Mouse (Mus musculus) spleen, postnatal 10 days (tissue): ENCODE measurements at regions not wholly inside any gene's neighbourhood (a gene's known extent, or its start where the extent isn't known, plus 50 kb on each side); places are given as distances from the start of the nearest gene placed in this dataset.

Source experiments
- DNase-seq, 2 experiments: peaks; one replicate each; pipeline ENCODE4 v3.0.0; 2021 to 2022; ENCODE audit warnings: low spot score in 2 of 2

DNA sequence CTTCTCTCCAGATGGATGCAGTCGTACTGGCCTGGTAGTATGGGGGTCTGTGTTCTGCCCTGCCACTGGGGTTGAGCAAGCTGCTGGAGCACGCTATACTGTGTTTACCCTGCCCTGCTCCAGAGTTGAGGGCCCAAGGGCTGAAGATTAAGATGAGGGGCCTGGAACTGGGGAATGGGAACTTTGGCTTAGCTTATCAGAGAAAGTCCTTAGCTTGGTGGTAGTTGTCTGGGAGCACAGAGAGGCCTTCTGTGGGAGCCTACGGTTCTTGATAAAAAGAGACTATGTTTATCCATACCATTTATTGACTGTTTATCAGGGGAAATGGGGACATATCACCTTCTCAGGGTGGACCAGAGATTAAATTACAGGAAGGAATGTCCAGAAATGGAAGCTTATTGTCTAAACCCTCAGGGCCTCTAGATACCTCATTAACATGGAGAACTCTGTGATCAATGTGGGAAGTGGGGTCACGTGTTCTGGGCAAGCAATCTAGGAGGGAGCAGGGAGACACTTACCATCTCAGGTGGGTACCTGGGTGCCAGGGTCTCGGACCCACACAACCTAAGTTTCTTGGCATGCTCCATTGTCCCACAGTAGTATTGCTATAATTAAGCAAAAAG is 58.7 kb downstream of the Mycn start:
- no peak for DNase-seq

DNA sequence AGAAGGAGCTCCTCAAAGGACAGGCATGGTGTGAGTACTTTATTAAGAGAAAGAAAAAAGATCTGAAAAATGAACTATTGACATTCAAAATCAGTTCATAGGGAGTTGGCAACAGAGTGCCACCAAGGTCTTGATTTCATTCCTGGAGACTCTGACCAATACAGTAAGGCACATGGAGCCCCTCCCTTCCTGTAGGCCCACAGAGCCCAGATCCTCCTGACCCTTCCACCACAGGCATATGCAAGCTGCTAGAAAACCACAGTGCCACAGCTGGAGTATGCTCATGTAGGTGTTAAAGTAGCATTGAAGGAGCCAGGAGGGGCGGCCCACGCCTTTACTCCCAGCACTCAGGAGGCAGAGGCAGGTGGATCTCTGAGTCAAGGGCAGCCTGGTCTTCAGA is 63.7 kb downstream of the Mycn start:
- no peak for DNase-seq

DNA sequence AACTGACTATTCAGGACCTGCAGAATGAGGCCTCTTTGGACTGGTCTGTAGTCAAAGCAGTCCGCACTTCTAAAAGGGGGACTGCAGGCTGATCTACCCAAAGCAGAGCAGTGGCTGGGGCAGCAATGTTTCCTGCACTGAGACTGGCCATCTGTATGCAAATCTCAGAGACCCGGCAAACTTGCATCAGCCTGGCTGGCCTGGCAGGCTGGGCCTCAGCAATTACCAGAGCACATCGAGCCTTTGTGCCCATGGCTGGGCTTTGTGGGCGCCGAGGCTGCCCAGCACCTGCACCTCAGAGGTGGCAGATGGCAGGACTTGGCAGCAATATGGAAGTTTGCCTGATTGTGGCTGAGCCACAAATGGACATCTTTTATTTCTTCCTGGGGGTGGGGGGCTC is 64.2 kb downstream of the Mycn start:
- no peak for DNase-seq

DNA sequence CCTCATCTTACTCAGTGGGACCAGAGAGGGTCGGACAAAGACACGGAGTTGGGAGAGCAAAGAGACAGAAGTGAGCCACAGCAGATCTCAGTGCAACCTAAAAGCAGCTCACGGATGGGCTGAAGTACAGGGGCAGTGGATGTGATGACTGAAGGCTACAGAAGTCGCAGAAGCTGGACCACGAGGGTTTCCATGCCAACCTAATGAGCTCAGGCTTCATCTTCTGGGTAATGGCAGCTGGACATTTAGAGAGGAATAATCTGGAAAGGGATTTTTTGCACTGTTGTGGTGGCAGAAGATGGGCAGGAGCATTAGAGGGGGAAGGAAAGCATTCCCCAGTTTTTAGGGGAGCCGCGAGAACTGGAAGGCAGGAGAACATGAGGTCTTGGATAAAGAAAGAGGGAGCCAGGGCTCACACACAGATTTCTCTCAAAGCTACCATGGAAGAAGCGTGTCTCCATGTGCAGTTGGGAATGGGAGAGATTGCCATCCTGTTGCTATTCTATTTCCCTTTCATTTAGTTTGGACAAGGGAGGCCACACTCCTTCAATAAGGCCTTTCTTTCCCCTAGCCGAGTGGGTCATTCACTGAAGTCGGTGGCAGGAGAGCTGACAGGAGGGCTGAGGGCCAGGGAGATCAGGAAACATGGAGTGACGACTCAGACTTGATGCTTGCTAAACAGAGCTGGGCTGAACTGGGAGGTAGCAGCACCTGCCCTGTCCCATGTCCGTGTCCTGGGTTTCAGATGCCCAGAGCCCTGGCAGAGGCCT is 65.6 kb downstream of the Mycn start:
- no peak for DNase-seq

DNA sequence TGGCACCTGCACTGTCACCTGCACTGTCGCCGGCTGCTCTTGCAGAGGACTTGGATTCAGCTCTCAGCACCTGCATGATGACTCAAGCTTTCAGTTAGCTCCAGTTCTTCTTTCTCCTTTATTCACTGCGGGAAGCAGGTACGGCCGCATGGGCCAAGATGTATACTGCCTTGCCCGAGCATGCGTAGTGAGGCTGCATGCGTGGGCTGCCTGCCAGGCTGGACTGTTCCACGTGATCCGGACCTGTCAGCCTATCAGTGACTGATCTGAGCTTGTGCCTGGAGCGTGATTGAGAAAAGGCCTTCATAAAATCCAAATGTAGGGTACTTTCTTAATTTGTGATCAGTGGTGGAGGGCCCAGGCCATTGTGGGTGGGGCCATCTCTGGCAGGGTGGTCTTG is 68.2 kb downstream of the Mycn start:
- DNase-seq, result no peak

DNA sequence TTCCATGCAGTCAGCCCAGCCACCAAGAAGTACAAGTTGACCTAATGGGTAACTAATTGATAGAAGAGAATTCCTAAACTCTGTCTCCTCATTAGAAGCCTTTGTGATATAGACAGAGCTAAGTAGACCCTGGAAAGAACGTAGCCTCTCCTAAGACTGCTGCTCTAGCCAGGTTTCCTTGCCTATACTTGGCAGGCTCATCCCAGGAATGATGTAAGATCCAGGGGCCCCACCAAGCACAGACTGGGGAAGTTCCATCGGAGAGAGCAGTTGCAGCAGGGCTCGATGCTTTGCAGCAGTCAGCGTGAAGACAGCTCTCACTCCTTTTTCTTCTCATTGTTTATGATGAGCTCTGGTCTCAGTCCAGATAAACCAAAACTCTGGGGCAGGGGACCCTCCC is 68.7 kb downstream of the Mycn start:
- no peak for DNase-seq

DNA sequence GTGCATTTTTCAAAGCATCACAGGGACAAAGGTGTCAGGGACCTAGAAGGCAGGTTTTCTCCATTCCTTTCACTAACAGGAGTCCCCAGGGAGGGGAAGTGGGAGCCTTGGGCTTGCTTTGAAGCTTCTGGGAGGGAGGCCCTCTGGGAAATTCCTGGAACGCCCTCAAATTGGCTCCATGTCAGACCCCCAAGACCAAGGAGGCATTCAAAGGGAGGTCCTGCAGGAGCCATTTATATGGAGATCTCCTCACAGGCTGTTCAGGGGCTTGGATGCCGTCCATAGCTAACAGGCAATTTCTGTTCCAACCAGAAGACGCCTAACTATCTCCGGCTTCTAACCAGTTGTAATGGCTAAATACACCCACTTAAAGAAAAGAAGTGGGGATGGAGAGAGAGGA is 70.4 kb downstream of the Mycn start:
- DNase-seq, result no peak

DNA sequence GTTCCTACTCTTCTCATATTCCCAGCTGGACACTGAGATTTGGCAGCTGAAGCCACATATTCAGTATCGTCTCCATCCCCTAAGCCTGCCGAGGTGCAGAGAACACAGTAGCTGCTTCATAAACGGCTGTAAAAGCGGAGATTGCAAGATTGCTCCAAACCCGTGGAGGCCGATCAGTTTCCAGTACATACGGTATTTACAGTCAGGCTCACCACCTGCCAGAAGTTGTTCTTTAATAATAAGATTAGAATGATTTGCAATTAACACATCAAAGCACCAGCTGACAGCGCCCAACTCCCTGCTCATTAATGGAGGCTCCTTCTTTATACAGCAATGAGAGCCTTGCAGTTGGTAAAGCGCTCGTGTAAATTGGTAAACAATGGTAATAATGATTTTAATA is 75.1 kb downstream of the Mycn start:
- DNase-seq, result no peak

DNA sequence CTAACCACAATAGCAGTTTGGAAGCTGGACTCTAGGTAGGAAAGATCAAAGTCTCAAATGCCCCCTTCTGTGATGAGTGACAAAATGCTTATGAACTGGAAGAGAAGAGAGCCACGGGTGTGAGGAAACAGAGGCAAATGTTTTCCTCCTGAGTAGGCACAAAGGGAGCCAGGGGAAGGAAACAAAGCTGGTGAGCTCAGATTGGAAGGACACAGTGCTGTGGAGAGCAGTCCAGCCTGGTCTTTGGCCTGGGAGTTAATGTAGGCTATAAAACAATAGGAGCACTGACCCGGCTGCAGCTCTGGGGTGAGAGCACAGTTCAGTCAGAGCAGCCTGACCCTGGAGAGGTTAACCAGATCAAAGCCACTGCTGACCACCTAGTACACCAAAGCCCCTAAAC is 91.0 kb downstream of the Mycn start:
- no peak for DNase-seq

DNA sequence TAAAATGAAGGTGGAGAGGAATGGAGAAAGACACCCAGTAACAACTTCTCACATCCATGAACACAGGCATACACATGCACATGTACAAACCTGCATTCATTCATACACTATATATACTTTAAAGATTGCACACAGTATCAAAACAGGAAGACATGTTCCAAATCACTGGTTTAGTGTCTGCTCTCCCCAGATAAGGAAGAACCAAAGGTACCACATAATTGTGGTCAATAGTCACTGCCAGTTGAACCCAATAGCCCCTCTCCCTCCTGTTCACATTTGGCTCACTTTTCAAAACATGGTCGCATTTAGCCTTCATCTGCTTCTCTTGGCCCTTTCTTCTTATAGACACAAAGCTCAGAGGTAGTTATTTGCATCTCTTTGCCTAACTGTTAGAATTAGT is 95.0 kb downstream of the Mycn start:
- no peak for DNase-seq

DNA sequence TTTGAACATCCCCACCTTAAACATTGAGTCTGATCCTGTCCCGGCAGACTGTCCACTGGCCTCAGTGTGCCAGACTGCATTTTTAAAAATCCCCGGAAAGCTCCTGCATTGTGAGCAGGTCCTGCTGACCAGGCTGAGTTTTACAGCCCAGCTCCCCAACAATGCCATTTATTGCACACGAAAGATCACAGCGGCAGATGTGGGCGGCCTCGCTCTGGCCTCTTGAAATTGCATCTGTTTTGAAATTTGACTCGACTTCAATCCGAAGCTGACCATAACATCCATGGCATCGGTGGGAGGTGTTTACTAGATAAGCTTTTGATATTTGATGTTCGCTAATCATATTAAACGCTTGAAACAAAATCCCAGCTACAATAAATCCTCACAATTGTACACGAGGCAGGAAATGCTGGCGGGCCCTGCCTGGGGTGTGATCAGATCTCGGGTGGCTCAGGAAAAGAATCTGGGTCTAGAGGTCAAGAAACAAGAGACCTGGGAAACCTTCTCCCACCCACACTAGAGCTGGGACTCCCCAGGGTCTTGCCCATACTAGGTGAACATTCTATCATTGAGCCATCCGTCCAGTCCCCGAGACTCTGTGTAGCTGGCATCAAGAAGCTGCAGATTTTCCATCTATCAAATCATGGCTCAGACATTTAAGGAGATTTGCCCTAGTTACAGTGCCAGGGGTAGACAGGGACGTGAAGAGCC is 99.3 kb downstream of the Mycn start:
- DNase-seq, result no peak

DNA sequence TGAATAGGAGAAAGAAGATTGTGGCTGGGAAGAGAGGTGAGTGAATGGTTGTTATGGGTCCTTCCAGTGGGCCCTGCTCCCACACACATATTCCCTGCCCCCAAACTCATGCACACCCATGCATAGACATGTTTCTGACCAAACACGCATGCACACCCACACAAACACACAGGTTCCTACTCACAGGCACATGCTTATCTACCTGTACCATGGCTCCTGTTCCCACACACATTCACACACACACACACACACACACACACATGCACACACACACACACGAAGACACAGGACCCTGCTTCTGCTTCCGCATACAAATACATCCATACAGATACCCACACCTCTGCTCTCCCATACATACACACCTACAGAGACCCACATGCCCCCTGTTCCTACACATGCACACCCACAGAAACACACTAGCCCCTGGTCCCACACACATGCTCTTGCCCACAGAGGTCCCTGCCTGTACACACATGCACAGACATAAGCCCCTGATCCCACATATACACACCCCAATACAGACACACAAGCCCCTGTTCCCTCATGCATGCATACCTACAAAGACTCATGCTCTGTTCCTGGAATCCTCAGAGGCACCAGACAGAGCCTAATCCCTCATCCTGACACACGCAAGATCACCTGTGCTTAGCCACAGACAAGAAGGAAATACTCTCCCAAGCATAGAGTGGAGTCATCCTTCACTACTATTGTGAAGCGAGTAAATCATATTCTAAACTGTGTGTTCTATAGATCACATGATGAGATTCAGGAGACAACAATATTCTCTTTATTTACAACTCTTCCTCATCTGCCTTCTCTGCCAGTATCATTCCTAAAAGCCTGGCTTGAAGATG is 100.1 kb downstream of the Mycn start:
- no peak for DNase-seq

DNA sequence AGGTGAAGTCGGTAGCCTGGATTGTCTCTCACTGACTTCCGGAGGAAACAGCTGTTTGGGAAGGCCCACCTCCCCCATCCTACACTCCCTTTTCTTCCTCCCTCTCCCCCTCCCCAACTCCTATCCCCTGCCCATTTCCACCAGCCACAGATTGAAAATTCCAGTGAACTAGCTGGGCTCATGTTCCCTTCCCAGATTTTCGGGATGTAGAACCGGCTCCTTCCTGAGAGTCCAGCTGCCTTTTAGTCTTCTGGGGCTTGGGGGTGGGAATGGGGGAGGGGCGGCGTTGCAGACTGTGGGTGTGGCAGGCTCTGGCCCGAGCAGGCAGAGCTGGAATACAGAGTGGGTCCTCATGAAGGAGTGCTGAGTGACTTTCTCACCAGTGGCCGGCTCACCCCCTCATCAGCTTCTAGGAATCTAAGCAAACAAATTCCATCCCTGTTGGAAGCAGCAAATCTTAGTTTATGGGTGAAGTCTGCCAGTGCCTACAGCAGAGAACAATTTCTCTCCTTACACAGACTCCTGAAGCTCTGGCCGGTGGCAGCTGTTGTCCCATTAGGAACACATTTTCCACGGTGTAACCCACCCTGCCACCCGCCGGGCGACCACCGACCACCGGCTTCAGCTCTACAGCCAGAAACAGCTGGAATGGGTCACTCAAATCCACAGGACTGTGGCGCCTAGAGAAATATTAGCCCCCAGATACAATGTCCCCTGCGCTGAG is 100.9 kb downstream of the Mycn start:
- no peak for DNase-seq

DNA sequence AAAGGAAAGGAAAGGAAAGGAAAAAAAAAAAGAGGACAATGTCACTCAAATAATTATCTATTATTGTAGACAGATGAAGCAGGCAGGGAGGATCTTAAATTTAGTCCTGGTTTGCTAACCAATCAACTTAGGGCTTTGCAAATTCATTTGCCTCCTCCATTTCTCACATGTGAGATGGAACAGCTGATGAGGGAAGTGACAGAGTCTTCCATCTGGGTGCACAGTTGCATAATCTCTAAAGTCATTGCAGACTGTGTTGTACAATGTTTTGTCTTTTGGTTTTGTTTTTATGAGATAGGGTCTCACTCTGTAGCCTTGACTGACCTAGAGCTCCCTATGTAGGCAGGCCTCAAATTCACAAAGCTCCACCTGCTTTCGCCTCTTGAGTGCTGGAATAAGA is 103.9 kb downstream of the Mycn start:
- DNase-seq, result no peak

DNA sequence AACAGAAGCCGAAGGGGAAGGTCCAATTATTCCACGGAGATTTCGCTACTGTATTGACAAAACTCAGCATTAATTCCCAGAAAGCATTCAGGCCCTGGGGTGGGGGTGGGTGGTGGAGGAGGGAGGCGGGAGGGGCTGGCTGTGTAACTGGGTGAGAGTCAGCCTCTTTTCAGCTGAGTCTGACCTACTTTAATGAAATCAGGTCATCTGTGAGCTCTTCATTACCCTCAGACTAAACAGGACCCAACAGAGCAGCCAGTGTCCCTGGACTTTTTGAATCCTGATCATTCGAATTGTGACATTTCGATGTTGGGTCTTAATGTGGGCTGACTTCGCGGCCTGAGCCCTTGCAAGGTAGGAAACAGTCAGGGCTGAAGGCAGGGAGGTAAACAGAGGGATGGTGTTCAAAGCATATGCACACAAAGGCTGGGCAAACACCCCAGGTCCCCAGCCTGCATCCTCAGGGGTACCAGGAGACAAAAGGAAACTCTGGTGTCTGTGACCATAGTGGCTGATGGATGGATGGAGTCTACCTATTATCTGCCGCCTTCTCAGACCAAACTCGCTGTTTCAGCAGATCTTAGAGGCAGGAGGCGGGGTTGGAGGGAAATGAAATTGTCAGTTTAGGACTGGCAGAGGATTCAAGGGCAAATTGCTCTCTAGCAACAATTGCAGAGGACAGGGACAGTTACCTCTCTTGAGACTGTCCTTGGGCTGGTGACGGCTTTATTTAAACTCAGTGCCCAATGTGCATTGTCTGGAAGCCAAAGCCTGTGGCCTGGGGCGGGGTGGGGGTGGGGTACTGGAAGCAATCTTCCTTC is 113.7 kb downstream of the Mycn start:
- DNase-seq, result no peak

DNA sequence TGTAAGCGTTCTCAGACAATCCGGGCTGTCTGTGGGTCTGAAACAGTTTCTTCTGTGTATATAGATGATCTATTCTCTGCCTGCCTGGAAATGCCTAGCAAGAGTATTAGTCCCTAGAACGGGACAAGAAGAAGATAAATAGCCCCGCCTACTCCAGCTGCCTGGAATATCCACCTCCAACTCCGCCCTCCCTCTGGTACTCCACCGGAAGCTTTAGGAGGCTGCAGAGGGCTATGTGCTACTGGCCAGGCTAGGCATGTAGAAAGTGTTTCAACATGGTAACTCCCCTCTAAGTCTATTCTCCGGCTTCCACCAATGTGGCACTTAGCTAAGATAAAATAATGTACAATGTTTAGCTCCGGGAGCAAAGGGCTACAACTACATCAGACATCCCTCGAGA is 114.3 kb downstream of the Mycn start:
- no peak for DNase-seq

DNA sequence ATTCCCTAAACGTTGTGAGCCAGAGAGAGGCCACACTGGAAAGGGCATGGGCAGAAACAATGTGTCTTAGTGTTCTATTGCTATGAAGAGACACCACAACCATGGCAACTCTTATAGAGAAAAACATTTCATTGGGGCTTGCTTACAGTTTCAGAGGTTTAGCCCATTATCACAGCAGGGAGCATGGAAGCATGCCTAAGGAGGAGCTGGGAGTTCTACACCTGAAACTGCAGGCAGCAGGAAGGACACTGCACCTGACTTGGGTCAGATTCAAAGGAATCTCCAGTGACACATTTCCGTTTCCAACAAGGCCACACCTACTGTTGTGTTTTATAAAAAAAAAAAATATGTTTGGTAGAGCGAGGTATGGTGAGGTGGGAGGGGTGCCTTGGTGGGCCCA is 115.3 kb downstream of the Mycn start:
- DNase-seq, result no peak

DNA sequence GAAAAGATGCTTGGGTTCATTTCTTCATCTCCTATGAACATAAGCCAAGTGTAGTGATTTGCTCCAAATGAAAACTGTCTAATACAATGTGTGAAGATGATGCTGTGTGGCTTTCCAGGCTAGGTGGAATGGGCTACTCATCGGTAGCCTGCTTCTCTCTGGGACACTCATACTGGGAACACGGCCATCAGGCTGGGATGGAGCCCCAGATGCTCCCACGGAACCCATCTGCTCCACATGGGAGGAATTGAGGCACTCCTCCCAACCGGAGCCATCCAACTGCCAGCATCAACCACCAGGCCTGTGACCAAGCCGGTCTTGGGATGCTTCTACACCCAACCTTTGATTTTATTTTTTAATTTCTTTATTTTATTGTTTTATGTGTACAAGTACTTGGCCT is 115.9 kb downstream of the Mycn start:
- no peak for DNase-seq

DNA sequence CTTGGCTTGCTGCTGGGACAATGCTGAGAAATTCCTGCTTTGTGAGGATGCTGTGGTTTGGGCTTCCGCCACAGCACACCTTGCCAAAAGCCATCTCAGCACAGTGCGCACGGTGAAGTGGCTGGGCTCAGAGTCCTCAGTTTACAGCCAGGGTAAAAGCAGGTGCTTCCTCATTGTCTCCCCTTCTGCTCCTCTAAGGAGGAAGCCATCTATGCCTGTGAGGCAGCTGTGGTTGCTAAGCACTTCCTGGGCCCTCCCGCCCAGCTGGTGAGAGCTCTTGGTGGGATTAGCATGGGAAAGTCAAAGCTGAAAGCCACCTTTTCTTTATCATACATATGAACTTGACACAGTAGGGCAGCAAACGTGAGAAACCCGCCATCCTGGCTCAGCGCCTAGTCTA is 120.2 kb downstream of the Mycn start:
- DNase-seq, result no peak

DNA sequence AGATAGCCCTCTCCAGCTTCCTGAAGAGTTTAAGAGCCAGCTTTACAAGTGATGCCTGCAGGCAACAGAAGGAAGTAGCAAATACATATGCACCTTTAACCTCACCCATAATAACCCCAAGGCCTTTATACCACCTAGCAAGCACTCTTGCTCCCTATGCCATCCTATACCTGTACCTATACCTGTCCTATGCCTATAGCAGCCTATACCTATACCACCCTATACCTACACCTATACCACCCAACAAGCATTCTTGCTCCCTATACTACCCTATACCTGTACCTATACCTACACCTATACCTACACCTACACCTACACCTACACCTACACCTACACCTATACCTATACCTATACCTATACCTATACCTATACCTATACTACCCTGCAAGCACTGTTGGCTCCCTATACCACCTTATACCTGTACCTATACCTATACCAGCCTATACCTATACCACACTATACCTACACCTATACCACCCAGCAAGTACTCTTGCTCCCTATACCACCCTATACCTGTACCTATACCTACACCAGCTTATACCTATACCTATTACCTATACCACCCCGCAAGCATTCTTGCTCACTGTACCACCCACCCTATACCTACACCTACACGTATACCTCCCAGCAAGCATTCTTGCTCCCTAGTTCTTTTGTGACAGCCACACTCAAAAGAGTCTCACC is 120.9 kb downstream of the Mycn start:
- no peak for DNase-seq
